Mouse (Mus musculus) ES-Bruce4 (cell line): ENCODE data around the gene Kmt2c. TPM values are rescaled to one million over a fixed set of nuclear protein-coding genes. Genes with fewer than 3 reads are reported as not detected.
"Not testable (repeated sequence)": the region's sequence is repeated elsewhere in the genome, so short reads cannot be mapped to it uniquely, and the experiment has no call there.

Experiments used
- H3K27ac ChIP-seq: 2 replicates; pipeline ENCODE4 v1.5.1; 2012; ENCODE audit warnings: low read length, inconsistent platforms; ENCODE audit not compliant: insufficient read depth
- H3K27me3 ChIP-seq: 2 replicates; pipeline ENCODE4 v1.6.1; 2012; ENCODE audit warnings: mild to moderate bottlenecking, low read length, inconsistent platforms; ENCODE audit not compliant: control insufficient read depth, poor library complexity, insufficient read depth, severe bottlenecking
- H3K36me3 ChIP-seq: 2 replicates; pipeline ENCODE4 v1.6.1; 2012; ENCODE audit warnings: inconsistent platforms, mild to moderate bottlenecking, low read length, moderate library complexity; ENCODE audit not compliant: control insufficient read depth, poor library complexity, insufficient read depth, severe bottlenecking
- H3K4me1 ChIP-seq: one replicate; pipeline ENCODE4 v1.8.1; 2011; ENCODE audit warnings: low read length; ENCODE audit not compliant: control insufficient read depth, insufficient read depth
- H3K4me3 ChIP-seq: 2 replicates; pipeline ENCODE4 v1.5.1; 2011; ENCODE audit warnings: low read depth, mild to moderate bottlenecking, low read length
- H3K9ac ChIP-seq: 2 replicates; pipeline ENCODE4 v1.6.1; 2012; ENCODE audit warnings: low read depth, mild to moderate bottlenecking, inconsistent platforms; ENCODE audit not compliant: poor library complexity, severe bottlenecking
- H3K9me3 ChIP-seq: replicated peaks from 2 replicates; pipeline ENCODE4 v1.6.1; 2012; ENCODE audit warnings: mild to moderate bottlenecking, low read length, inconsistent platforms; ENCODE audit not compliant: control insufficient read depth, poor library complexity, insufficient read depth, severe bottlenecking
- CTCF ChIP-seq: IDR thresholded peaks from one replicate; pipeline ENCODE4 v1.8.1; 2011; ENCODE audit warnings: low read depth, low read length
- EP300 ChIP-seq: IDR thresholded peaks from 2 replicates; pipeline ENCODE4 v1.6.1; 2011; ENCODE audit warnings: low read depth, low read length; ENCODE audit not compliant: insufficient read depth
- POLR2A ChIP-seq: IDR thresholded peaks from one replicate; pipeline ENCODE4 v1.8.1; 2011; ENCODE audit warnings: low read length; ENCODE audit not compliant: insufficient read depth
- polyA plus RNA-seq: library from polyadenylated mRNA; stranded (reverse); fragments of >200 nt; gene quantifications from 2 replicates; pipeline ENCODE4 v1.2.4, GENCODE M21; 2011; ENCODE audit warnings: low read depth; ENCODE audit not compliant: missing spikeins, insufficient read depth, insufficient read length

Kmt2c gene
- polyA plus RNA-seq, 1 experiment: 27.1 TPM

DNA sequence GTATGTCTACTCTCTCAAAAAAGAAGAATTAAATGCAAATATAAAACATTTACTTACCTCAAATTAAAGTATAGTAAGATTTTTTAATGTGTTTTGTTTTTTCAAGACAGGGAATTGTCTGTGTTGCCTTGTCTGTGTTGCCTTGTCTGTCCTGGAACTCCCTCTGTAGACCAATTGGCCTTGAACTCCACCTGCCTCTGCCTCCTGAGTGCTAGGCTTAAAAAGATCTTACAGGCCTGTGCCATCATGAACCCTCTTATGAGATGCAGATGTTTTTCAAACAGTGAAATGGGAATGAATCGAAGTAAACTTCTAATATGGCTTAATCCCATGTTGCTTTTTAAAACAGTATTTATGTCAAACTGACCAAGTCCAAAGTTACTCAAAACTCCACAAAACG is 1.9 kb downstream of the Kmt2c start:
- TF ChIP-seq POLR2A: no peak
- TF ChIP-seq EP300: no peak
- TF ChIP-seq CTCF: no peak
- no peak overlapping the region for H3K27ac ChIP-seq
- H3K36me3 ChIP-seq: no peaks in the 10 kb centered on the region
- H3K27me3 ChIP-seq: no peaks in the 10 kb centered on the region
- no peaks in the 10 kb centered on the region for H3K4me1 ChIP-seq
- H3K9me3 ChIP-seq: no peaks in the 10 kb centered on the region
- H3K9ac ChIP-seq: no peak overlapping the region
- H3K4me3 ChIP-seq: no peak overlapping the region

DNA sequence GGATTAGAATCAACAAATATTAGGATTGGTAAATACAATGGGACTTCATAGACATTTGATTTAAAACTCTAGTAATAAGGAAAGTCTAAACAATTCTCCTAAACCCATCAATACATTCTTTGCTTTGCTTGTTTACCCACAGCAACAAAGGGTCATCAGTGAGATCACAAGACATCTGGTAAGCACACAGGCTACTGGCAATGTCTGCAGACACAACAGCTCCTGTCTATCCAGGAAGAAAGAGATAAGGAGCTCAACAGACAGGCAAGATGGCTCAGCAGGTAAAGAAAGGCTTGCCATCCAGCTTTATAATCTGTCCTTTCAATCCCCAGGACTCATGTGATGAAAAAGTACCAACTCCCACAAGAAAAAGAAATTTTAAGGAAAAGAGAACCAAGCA is 19.7 kb downstream of the Kmt2c start:
- Histone ChIP-seq H3K9me3 (no peaks in the 10 kb centered on the region), H3K27ac (no peak overlapping the region), H3K4me3 (no peak overlapping the region), H3K27me3 (no peaks in the 10 kb centered on the region), H3K36me3 (no peaks in the 10 kb centered on the region), H3K4me1 (no peaks in the 10 kb centered on the region), H3K9ac (no peak overlapping the region)
- no peak for TF ChIP-seq POLR2A
- no peak for TF ChIP-seq CTCF
- TF ChIP-seq EP300: no peak

DNA sequence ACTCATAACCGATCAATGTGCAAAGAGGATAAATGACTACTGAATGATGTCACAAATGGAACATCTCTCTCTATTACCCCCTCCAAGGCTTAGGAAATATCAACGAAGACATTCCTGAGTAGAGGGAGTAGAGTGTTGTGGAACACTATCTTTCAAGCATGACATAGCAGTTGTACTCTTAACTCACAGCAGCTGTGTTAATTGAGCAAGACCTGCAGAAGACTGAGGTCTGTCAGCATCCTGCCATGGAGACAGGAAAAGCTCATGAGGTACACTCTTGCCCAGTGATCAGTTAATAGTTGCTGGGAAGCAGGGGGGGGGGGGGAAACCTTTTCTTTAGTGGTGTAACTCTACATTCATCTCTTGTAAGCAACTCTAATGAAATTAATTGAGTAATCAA is 22.8 kb downstream of the Kmt2c start:
- Histone ChIP-seq H3K9me3 (no peaks in the 10 kb centered on the region), H3K4me1 (no peaks in the 10 kb centered on the region)
- TF ChIP-seq EP300: no peak
- TF ChIP-seq POLR2A: no peak
- TF ChIP-seq CTCF: no peak

DNA sequence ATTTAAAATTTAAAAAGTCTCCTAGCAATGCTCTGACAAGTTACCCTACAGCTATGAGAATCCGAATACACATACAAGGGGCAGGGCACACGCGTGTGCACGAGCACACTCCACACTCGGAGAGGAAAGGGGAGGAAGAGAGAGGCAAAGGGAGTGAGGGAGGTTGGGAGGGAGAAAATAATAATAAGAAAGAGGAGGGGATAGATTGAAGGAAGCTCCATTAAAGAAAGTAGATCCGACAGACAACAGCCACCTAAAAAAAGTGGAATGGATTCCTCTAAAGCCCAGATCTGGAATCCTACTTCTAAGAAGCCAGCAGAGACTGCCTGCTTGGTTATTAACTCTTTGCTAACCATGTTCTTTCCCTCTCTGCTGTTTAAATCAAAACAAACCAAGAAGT is 26.5 kb downstream of the Kmt2c start:
- H3K4me1 ChIP-seq: no peaks in the 10 kb centered on the region
- H3K4me3 ChIP-seq: peak overlapping the region; percentile 70
- TF ChIP-seq CTCF: no peak
- no peak for TF ChIP-seq POLR2A
- no peak for TF ChIP-seq EP300
- H3K27ac ChIP-seq: no peak overlapping the region
- no peaks in the 10 kb centered on the region for H3K27me3 ChIP-seq
- H3K9ac ChIP-seq: no peak overlapping the region
- no peaks in the 10 kb centered on the region for H3K9me3 ChIP-seq
- H3K36me3 ChIP-seq: no peaks in the 10 kb centered on the region

More for the DNA sequence above, 22.8 kb downstream of the Kmt2c start:
- Histone ChIP-seq H3K27ac (no peak overlapping the region), H3K9ac (no peak overlapping the region), H3K4me3 (no peak overlapping the region), H3K36me3 (no peaks in the 10 kb centered on the region), H3K27me3 (no peaks in the 10 kb centered on the region)

DNA sequence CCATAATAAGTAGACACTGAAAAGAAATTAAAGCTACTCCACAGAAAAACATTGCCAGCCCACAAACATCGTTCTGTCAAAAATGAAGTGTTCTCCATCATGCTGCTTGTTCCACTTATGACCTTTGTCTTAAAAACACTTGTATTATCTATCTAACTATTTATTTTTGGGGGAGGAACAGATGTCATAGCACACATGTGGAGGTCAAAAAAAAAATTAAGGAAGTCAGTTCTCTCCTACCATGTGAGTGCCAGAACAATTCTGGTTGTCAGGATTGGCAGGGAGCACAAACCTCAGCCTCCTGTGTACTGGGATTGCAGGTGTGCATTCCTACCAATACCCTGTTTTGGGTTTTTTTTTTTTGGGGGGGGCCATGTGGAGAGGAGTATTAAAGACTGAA is 36.6 kb downstream of the Kmt2c start:
- no peaks in the 10 kb centered on the region for H3K27me3 ChIP-seq
- H3K4me3 ChIP-seq: no peak overlapping the region
- no peaks in the 10 kb centered on the region for H3K4me1 ChIP-seq
- no peaks in the 10 kb centered on the region for H3K9me3 ChIP-seq
- TF ChIP-seq EP300: no peak
- no peak for TF ChIP-seq CTCF
- no peak for TF ChIP-seq POLR2A
- no peaks in the 10 kb centered on the region for H3K36me3 ChIP-seq
- H3K27ac ChIP-seq: no peak overlapping the region
- no peak overlapping the region for H3K9ac ChIP-seq

DNA sequence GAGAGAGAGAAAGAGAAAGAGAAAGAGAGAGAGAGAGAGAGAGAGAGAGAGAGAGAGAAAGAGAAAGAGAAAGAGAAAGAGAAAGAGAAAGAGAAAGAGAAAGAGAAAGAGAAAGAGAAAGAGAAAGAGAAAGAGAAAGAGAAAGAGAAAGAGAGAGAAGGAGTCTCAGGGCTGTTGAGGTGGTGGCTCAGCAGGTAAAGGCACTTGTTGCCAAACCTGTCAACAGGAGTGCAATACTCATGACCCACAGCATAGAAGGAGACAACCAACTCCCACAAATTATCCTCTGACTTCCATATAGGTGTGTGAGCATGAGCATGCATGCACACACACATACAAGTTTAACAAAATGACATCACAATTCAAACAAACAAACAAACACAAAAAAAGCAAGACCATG is 43.2 kb downstream of the Kmt2c start:
- not testable (repeated sequence) for H3K27ac ChIP-seq, H3K4me3 ChIP-seq, H3K27me3 ChIP-seq, H3K4me1 ChIP-seq, H3K36me3 ChIP-seq, H3K9ac ChIP-seq, H3K9me3 ChIP-seq

DNA sequence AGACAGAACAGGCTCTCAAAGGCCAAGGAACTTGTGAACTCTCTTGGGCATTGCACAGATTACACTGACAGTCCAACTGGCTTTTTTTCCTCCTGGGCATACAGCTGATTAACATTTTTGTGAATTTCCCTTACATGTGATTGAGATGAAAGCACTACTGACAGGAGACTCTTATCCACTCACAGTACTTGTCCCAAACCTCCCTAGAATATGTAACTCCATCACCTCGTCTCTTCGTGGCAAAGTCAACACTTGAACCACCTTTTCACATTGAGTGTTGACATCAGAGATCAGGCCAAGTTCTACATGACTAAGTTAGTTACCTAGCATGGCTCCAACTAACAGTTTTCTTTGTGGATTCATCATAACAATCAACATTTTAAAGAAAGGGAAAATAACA is 45.9 kb downstream of the Kmt2c start:
- Histone ChIP-seq H3K9ac (no peak overlapping the region), H3K4me3 (no peak overlapping the region), H3K27ac (no peak overlapping the region), H3K36me3 (no peaks in the 10 kb centered on the region), H3K27me3 (no peaks in the 10 kb centered on the region), H3K9me3 (no peaks in the 10 kb centered on the region), H3K4me1 (no peaks in the 10 kb centered on the region)
- TF ChIP-seq POLR2A: no peak
- no peak for TF ChIP-seq CTCF
- TF ChIP-seq EP300: no peak
